Mouse (Mus musculus) stomach, embryonic 16.5 days (tissue): ENCODE measurements around the gene Nptn. TPM values are rescaled to one million over a fixed set of nuclear protein-coding genes. Genes with fewer than 3 reads are reported as not detected.

Source experiments
- ATAC-seq: fragments of 200-750 bp; cut with Nextera tagmentation; 2 replicates; pipeline ENCODE4 v1.8.0; 2017; ENCODE audit warnings: moderate number of reproducible peaks, moderate TSS enrichment; ENCODE audit not compliant: insufficient read depth, low FRiP score
- H3K27ac ChIP-seq: fragments of 300-500 bp; sonication (generic); 2 replicates; pipeline ENCODE4 v1.5.1; 2014; ENCODE audit warnings: low read length
- H3K27me3 ChIP-seq: fragments of 300-500 bp; sonication (generic); 2 replicates; pipeline ENCODE4 v1.6.1; 2014; ENCODE audit warnings: low read length, control low read depth, mixed read lengths; ENCODE audit not compliant: control insufficient read depth, insufficient read depth
- H3K36me3 ChIP-seq: fragments of 300-500 bp; sonication (generic); 2 replicates; pipeline ENCODE4 v1.6.1; 2014; ENCODE audit warnings: low read length; ENCODE audit not compliant: control insufficient read depth, insufficient read depth
- H3K4me1 ChIP-seq: fragments of 300-500 bp; sonication (generic); 2 replicates; pipeline ENCODE4 v1.6.1; 2014; ENCODE audit warnings: low read length, control low read depth, mixed read lengths; ENCODE audit not compliant: control insufficient read depth, insufficient read depth
- H3K4me2 ChIP-seq: fragments of 300-500 bp; sonication (generic); 2 replicates; pipeline ENCODE4 v1.6.1; 2014; ENCODE audit warnings: low read depth, low read length, mixed read lengths
- H3K4me3 ChIP-seq: fragments of 300-500 bp; sonication (generic); replicated peaks from 2 replicates; pipeline ENCODE4 v1.5.1; 2014; ENCODE audit warnings: mild to moderate bottlenecking, low read length
- H3K9ac ChIP-seq: fragments of 300-500 bp; sonication (generic); 2 replicates; pipeline ENCODE4 v1.6.1; 2014; ENCODE audit warnings: low read length
- H3K9me3 ChIP-seq: fragments of 300-500 bp; sonication (generic); replicated peaks from 2 replicates; pipeline ENCODE4 v1.6.1; 2016; ENCODE audit warnings: low read length, control low read depth; ENCODE audit not compliant: control insufficient read depth
- WGBS: fragments of 180-500 bp; shearing (Covaris S2); extraction: QIAGEN DNeasy Blood & Tissue Kit; methylation state at CpG from one replicate; pipeline ENCODE4 v1.1.7; 2014; 5-methylcytosine and 5-hydroxymethylcytosine counted together
- polyA plus RNA-seq: library from polyadenylated mRNA; unstranded; fragments of >200 nt; fragmentation: Nextera tagmentation; extraction: Ambion mirVana; gene quantifications from 2 replicates; pipeline ENCODE4 v1.2.1, GENCODE M21; 2015

Nptn gene
- polyA plus RNA-seq, 1 experiment from 2014 or later: 155 TPM

- 81% methylated on average over 10 of the region's 10 CpGs for WGBS
- H3K4me1 ChIP-seq: no peaks in the 10 kb centered on the region
- no peaks in the 10 kb centered on the region for H3K36me3 ChIP-seq
- H3K4me3 ChIP-seq: no peak overlapping the region
- H3K9ac ChIP-seq: no peak overlapping the region
- H3K27ac ChIP-seq: no peak overlapping the region
- H3K9me3 ChIP-seq: no peaks in the 10 kb centered on the region
- no peaks in the 10 kb centered on the region for H3K27me3 ChIP-seq
- H3K4me2 ChIP-seq: no peak overlapping the region
- ATAC-seq: no peak
Observed at GRCm38 (mm10) chr9:58685290-58685689, 103.2 kb downstream of the Nptn start.

DNA sequence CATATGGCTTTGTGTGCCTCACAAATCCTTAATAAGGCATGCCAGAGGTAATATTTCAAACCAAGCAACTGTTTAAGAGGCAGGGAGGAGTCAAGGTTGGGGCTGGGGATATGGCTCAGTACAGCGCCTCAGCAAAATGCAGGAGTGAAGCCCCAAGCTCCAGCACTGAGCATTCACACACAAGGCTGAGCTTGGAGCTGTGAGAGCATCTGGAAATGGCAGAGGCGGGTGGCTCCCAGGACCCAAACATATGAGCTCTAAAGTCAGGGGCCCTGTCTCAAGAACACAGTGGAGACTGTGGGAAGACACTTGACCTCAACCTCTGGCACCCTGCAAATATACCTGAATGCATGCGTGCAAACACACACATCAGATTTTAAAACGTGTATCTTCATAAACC is 106.0 kb downstream of the Nptn start:
- no peaks in the 10 kb centered on the region for H3K36me3 ChIP-seq
- no peak overlapping the region for H3K4me2 ChIP-seq
- no peaks in the 10 kb centered on the region for H3K27me3 ChIP-seq
- no peaks in the 10 kb centered on the region for H3K4me1 ChIP-seq
- no peak overlapping the region for H3K9ac ChIP-seq
- 71% methylated on average over 4 of the region's 4 CpGs for WGBS
- ATAC-seq: no peak
- no peak overlapping the region for H3K27ac ChIP-seq
- H3K4me3 ChIP-seq: no peak overlapping the region
- no peaks in the 10 kb centered on the region for H3K9me3 ChIP-seq

DNA sequence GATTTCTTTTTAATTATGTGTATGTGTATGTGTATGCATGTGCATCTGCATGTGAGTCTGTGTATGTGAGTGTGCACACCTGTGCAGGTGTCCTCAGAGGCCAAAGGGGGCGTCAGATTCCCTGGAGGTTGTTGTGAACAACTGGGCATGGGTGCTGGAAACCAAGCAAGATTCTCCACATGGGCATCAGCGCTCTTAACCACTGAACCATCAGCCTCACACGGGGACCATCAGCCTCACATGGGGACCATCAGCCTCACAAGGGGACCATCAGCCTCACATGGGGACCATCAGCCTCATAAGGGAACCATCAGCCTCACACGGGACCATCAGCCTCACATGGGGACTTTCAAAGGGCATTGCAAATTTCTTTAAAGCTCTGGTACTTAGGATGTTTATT is 108.7 kb downstream of the Nptn start:
- no peak overlapping the region for H3K4me3 ChIP-seq

DNA sequence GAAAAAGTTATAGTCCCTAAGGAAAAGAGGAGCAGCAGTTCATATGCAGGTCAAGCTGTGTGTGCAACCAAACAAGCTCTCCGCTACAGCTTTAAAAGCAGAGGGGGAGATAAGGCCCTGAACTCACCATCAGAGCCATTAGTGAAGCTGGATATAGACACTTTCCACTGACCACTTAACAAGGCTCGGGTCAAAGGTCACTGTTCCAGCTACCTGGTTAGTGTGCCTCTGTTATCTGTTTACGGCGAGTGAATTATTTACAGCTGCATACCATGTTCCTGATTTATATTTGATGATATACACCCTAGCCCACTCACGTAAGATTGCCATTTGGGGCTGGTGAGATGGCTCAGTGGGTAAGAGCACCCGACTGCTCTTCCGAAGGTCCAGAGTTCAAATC is 109.4 kb downstream of the Nptn start:
- Histone ChIP-seq H3K4me3 (no peak overlapping the region), H3K27me3 (no peaks in the 10 kb centered on the region), H3K4me2 (no peak overlapping the region), H3K36me3 (no peaks in the 10 kb centered on the region), H3K4me1 (no peaks in the 10 kb centered on the region), H3K9ac (no peak overlapping the region), H3K9me3 (no peaks in the 10 kb centered on the region), H3K27ac (no peak overlapping the region)
- 69% methylated on average over 7 of the region's 7 CpGs for WGBS
- no peak for ATAC-seq

More for the DNA sequence above, 108.7 kb downstream of the Nptn start:
- H3K27me3 ChIP-seq: no peaks in the 10 kb centered on the region
- no peaks in the 10 kb centered on the region for H3K4me1 ChIP-seq
- no peak overlapping the region for H3K9ac ChIP-seq
- no peaks in the 10 kb centered on the region for H3K36me3 ChIP-seq
- H3K4me2 ChIP-seq: no peak overlapping the region
- H3K27ac ChIP-seq: no peak overlapping the region
- 78% methylated on average over 4 of the region's 4 CpGs for WGBS
- no peaks in the 10 kb centered on the region for H3K9me3 ChIP-seq
- ATAC-seq: no peak

- no peak overlapping the region for H3K27ac ChIP-seq
- no peak overlapping the region for H3K4me2 ChIP-seq
- ATAC-seq: no peak
- H3K4me3 ChIP-seq: no peak overlapping the region
- H3K9ac ChIP-seq: no peak overlapping the region
- no peaks in the 10 kb centered on the region for H3K9me3 ChIP-seq
- H3K4me1 ChIP-seq: no peaks in the 10 kb centered on the region
- no peaks in the 10 kb centered on the region for H3K36me3 ChIP-seq
- WGBS: 92% methylated on average over 2 of the region's 2 CpGs
- no peaks in the 10 kb centered on the region for H3K27me3 ChIP-seq
Observed at GRCm38 (mm10) chr9:58698486-58698885, 116.4 kb downstream of the Nptn start.

DNA sequence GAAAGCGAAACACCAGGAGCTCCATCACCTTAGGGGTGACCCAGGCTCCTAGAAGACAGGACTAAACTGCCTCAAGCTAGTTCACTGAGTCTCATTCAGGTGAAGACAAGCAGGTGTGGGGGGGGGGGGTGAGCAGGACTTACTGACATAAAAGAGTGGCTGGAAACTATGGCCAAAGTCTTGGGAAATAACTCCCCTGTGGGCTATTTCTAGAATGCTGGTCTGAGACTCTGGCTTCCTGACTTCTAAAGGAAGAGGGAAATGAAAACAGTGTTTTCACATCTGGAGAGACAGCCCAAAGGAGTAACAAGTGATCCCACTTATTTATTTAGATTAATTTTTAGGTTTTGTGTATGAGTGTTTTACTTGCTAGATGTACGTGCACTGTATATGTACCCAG is 119.7 kb downstream of the Nptn start:
- 71% methylated on average over 2 of the region's 2 CpGs for WGBS

GRCm38 (mm10) chr9:58703766-58704165 is 121.7 kb downstream of the Nptn start:
- Histone ChIP-seq H3K4me1 (no peaks in the 10 kb centered on the region), H3K4me3 (no peak overlapping the region), H3K4me2 (no peak overlapping the region), H3K27ac (no peak overlapping the region), H3K9ac (no peak overlapping the region), H3K9me3 (no peaks in the 10 kb centered on the region), H3K27me3 (no peaks in the 10 kb centered on the region), H3K36me3 (no peaks in the 10 kb centered on the region)
- ATAC-seq: no peak
- WGBS: 87% methylated on average over 7 of the region's 7 CpGs

More for the DNA sequence above, 119.7 kb downstream of the Nptn start:
- H3K36me3 ChIP-seq: no peaks in the 10 kb centered on the region
- H3K27me3 ChIP-seq: no peaks in the 10 kb centered on the region
- H3K9me3 ChIP-seq: no peaks in the 10 kb centered on the region
- ATAC-seq: no peak
- H3K4me3 ChIP-seq: no peak overlapping the region
- H3K9ac ChIP-seq: no peak overlapping the region
- H3K27ac ChIP-seq: no peak overlapping the region
- no peak overlapping the region for H3K4me2 ChIP-seq
- H3K4me1 ChIP-seq: no peaks in the 10 kb centered on the region

- no peak overlapping the region for H3K9ac ChIP-seq
- H3K27ac ChIP-seq: no peak overlapping the region
- no peaks in the 10 kb centered on the region for H3K9me3 ChIP-seq
- no peaks in the 10 kb centered on the region for H3K36me3 ChIP-seq
- ATAC-seq: peak; percentile 56; the same call in 1 of the 2 replicates
- H3K4me1 ChIP-seq: no peaks in the 10 kb centered on the region
- no peak overlapping the region for H3K4me3 ChIP-seq
- WGBS: 64% methylated on average over 7 of the region's 7 CpGs
- H3K4me2 ChIP-seq: no peak overlapping the region
- no peaks in the 10 kb centered on the region for H3K27me3 ChIP-seq
Observed at GRCm38 (mm10) chr9:58706024-58706423, 124.0 kb downstream of the Nptn start.
